Mouse (Mus musculus) embryonic facial prominence, embryonic 13.5 days (tissue): ENCODE results near the gene Tram1l1. TPM values are rescaled to one million over a fixed set of nuclear protein-coding genes. Genes with fewer than 3 reads are reported as not detected.
"Not testable (repeated sequence)": the region's sequence is repeated elsewhere in the genome, so short reads cannot be mapped to it uniquely, and the experiment has no call there.

Source experiments
- ATAC-seq: fragments of 200-750 bp; cut with Nextera tagmentation; 2 replicates; pipeline ENCODE4 v1.8.0; 2017; ENCODE audit warnings: low read depth; ENCODE audit not compliant: insufficient number of reproducible peaks, insufficient read depth, low FRiP score, low TSS enrichment
- H3K27ac ChIP-seq: fragments of 300-500 bp; sonication (generic); 2 replicates; pipeline ENCODE4 v1.5.1; 2015; ENCODE audit warnings: moderate library complexity, mild to moderate bottlenecking, inconsistent platforms
- H3K27me3 ChIP-seq: fragments of 300-500 bp; sonication (generic); 2 replicates; pipeline ENCODE4 v1.6.1; 2015; ENCODE audit warnings: mild to moderate bottlenecking, inconsistent platforms
- H3K36me3 ChIP-seq: fragments of 300-500 bp; sonication (generic); 2 replicates; pipeline ENCODE4 v1.6.1; 2015; ENCODE audit warnings: mild to moderate bottlenecking, inconsistent platforms
- H3K4me1 ChIP-seq: fragments of 300-500 bp; sonication (generic); 2 replicates; pipeline ENCODE4 v1.6.1; 2015; ENCODE audit warnings: inconsistent platforms
- H3K4me2 ChIP-seq: fragments of 300-500 bp; sonication (generic); 2 replicates; pipeline ENCODE4 v1.6.1; 2015; ENCODE audit warnings: moderate library complexity, mild to moderate bottlenecking, inconsistent platforms
- H3K4me3 ChIP-seq: fragments of 300-500 bp; sonication (generic); 2 replicates; pipeline ENCODE4 v1.5.1; 2015; ENCODE audit warnings: mild to moderate bottlenecking, inconsistent platforms
- H3K9ac ChIP-seq: fragments of 300-500 bp; sonication (generic); 2 replicates; pipeline ENCODE4 v1.6.1; 2015; ENCODE audit warnings: mild to moderate bottlenecking, inconsistent platforms
- H3K9me3 ChIP-seq: fragments of 300-500 bp; sonication (generic); 2 replicates; pipeline ENCODE4 v1.6.1; 2016; ENCODE audit warnings: inconsistent platforms
- WGBS: fragments of 180-500 bp; shearing (Covaris S2); methylation state at CpG from one replicate; pipeline ENCODE4 v1.1.7; 2015; ENCODE audit warnings: mixed read lengths; 5-methylcytosine and 5-hydroxymethylcytosine counted together
- polyA plus RNA-seq: library from polyadenylated mRNA; unstranded; fragments of >200 nt; fragmentation: Nextera tagmentation; extraction: Ambion mirVana; gene quantifications from 2 replicates; pipeline ENCODE4 v1.2.1, GENCODE M21; 2015

Tram1l1 gene
- 14.4 and 15.0 TPM in 2 replicates for polyA plus RNA-seq

DNA sequence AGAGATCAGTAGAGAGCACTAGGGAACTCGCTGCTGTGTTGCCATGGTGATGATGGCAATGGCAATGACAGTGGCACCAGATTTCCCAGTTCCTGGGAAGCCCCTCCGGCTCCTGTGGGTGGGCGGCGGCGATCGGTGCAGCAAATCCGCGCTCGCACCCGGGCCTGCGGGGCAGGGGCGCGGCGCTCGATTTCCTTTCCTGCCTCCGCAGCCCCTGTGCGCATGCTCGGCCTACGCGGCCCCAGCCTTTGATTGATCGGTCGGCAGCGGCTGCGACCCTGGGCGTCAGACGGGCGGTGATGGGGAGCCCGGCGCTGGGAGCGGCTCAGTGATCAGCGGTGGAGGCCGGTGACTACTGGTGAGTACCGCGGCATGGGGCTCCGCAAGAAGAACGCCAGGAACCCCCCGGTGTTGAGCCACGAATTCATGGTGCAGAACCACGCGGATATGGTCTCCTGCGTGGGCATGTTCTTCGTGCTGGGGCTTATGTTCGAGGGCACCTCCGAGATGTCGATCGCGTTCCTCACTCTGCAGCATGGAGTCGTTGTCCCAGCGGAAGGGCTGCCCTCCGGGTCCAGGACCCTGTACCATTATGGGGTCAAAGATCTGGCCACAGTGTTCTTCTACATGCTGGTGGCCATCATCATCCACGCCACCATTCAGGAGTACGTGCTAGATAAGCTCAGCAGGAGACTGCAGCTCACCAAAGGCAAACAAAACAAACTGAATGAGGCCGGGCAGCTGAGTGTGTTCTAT, at the start of gene Tram1l1:
Tram1l1 (plus strand) TSS at position 35 of the 756 bp plus-strand sequence.
- Histone ChIP-seq H3K9me3 (no peaks in the 10 kb centered on the region), H3K27ac (peak within 1 kb of the TSS; percentile 22; the same call in 1 of the 2 replicates), H3K4me2 (peak within 1 kb of the TSS; percentile 73), H3K36me3 (no peaks in the 10 kb centered on the region), H3K27me3 (no peaks in the 10 kb centered on the region), H3K4me3 (peak within 1 kb of the TSS; percentile 69), H3K9ac (peak within 1 kb of the TSS; percentile 80), H3K4me1 (peaks cover 15% of the 10 kb centered on the region)
- ATAC-seq = peak; percentile 88
- 3% methylated on average over 53 of the region's 53 CpGs for WGBS

DNA sequence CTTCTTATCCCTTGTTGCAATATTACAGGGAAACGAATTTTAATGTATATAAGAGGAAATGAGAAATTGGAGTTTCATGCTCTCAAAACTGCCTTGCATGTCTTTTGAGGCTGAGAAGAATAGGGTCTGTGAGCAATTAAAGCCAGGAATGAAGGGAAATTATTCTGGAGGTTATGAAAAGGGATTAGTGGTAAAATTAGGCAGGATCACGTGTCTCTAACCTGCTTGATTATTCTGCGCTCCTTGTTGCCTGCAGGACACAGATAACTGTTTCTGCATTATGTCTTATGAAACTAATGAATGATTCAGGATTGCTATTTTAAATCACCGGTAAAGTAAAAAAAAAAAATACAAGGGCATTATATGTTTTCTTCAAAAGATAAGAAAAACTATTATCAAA, 49.4 kb upstream of the Tram1l1 start:
- Histone ChIP-seq H3K4me1 (no peaks in the 10 kb centered on the region), H3K36me3 (no peaks in the 10 kb centered on the region), H3K9me3 (no peaks in the 10 kb centered on the region), H3K27ac (no peak overlapping the region), H3K4me2 (no peak overlapping the region), H3K9ac (no peak overlapping the region), H3K27me3 (no peaks in the 10 kb centered on the region), H3K4me3 (no peak overlapping the region)
- no peak for ATAC-seq
- WGBS = 26% methylated on average over 4 of the region's 4 CpGs

DNA sequence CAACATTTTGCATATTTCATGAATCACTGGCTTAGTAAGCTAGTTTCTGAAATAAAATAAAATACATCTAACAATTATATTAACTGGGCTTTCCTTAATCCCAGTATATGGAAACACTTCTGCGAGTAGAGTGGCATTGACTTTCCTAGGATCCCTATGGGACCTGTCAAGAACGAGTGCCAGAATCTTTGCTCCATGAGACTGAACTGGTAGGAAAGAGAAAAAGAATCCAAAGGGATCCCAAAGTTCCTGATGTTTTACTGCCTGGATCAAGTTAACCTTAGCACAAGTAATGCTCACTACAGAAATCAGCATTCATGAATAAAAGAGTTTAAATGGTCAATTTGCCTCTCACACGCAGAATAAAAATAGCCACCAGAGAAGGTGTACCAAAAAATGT, 49.0 kb upstream of the Tram1l1 start:
- Histone ChIP-seq H3K4me2 (no peak overlapping the region), H3K36me3 (no peaks in the 10 kb centered on the region), H3K27ac (no peak overlapping the region), H3K9me3 (no peaks in the 10 kb centered on the region), H3K4me3 (no peak overlapping the region), H3K9ac (no peak overlapping the region), H3K27me3 (no peaks in the 10 kb centered on the region), H3K4me1 (no peaks in the 10 kb centered on the region)
- WGBS = 36% methylated on average over 3 of the region's 3 CpGs
- ATAC-seq = no peak

DNA sequence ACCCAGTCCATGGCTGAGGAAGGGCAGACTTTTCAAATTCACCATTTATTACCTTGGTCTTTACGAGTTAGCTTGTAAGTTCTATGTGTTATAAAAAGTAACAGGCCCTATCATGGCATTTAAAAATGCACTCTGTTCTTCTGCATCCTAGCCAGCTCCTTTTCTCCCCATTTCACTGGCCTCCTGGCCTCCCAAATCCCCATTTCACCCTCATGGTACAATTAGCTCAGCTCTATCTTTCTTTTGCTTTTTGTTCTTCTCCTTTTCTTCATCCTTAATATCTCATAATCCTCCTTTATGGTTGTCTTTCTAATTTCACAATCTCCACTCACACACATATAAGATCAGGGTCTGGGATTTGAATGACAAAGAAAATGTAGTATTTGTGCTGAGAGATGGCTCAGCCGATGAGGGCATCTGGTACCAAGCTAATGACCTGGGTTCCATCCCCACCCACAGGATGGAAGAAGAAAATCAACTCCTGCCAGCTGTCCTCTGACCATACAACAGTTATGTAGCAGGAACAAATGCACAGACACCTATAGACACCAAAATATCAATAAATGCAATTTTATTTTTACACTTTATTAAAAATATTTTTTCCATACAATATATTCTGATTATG, 48.1 kb upstream of the Tram1l1 start:
- H3K9ac ChIP-seq = no peak overlapping the region
- no peaks in the 10 kb centered on the region for H3K36me3 ChIP-seq
- no peaks in the 10 kb centered on the region for H3K9me3 ChIP-seq
- H3K4me2 ChIP-seq = no peak overlapping the region
- H3K4me3 ChIP-seq = no peak overlapping the region
- no peak for ATAC-seq
- H3K4me1 ChIP-seq = no peaks in the 10 kb centered on the region
- no peaks in the 10 kb centered on the region for H3K27me3 ChIP-seq
- no peak overlapping the region for H3K27ac ChIP-seq
- WGBS = 64% methylated on average over 2 of the region's 2 CpGs

DNA sequence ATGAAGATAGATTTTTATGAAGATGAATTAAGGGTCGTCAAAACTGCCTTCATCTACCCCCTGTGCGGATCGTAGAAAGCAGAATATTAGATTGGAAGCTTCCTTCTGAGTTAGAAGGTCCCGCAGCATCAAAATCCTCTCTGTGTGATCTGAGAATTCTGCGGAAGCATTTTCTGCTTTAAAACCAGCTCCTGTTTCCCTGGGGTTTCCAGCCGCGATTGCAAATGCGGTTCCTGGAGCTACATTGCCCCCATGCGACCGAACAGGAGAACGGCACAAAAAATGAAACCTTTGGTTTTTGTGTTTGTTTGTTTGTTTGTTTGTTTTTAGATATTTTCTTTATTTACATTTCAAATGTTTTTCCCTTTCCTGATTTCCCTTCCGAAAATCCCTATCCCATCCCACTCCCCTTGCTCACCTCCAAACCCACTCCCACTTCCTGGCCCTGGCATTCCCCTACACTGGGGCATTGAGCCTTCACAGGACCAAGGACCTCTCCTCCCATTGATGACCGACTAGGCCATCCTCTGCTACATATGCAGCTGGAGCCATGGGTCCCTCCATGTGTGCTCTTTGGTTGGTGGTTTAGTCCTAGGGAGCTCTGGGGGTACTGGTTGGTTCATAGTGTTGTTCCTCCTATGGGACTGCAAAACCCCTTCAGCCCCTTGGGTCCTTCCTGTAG, 45.6 kb upstream of the Tram1l1 start:
- H3K4me2 ChIP-seq = peak overlapping the region; percentile 45
- not testable (repeated sequence) for ATAC-seq

DNA sequence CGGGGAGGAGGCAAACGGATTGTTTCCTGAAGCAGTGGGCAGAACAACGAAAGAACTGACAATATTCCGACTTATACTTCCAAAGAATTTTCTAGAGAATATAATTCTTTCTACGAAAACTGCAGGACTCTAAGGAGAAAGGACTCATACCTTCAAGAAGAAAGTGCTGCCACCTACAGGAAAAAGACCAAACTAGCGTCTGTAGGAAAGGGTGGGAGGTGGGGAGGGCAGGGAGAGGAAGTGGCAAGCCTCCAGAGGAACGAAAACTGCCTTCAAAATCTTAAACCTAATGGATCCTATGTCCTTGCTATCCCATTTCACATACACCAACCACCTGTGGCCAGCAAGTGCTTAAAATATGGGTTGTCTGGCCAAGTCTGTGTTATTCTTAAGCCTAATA, 31.7 kb upstream of the Tram1l1 start:
- H3K4me3 ChIP-seq, ATAC-seq: not testable (repeated sequence)

More for the DNA sequence above, 45.6 kb upstream of the Tram1l1 start:
- not testable (repeated sequence) for H3K4me1 ChIP-seq, H3K27me3 ChIP-seq, H3K27ac ChIP-seq, H3K9me3 ChIP-seq, H3K9ac ChIP-seq, H3K36me3 ChIP-seq, H3K4me3 ChIP-seq
- 7% methylated on average over 13 of the region's 13 CpGs for WGBS

DNA sequence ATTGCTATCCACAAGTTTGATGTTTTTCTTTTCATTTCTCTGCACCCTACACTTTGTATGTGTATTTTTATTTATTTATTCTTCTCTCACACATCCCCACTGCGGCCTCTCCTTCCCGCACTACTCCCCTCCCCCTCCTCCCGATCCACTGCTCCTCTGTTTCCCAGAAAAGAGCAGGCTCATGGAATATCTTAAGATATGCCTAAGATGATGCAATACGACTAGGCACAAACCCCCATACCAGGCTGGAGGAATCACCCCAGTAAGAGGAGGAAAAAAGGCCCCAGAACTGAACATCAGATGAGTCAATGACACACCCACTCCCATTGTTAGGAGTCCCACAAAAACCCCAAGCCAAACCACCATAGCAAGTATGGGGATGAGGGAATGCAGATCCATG, 1.4 kb upstream of the Tram1l1 start:
- Histone ChIP-seq H3K4me2 (no peak overlapping the region), H3K36me3 (no peaks in the 10 kb centered on the region), H3K9me3 (no peaks in the 10 kb centered on the region), H3K9ac (no peak overlapping the region), H3K4me3 (no peak overlapping the region), H3K27me3 (no peaks in the 10 kb centered on the region), H3K4me1 (peaks cover 15% of the 10 kb centered on the region), H3K27ac (no peak overlapping the region)
- WGBS = 74% methylated on average over 4 of the region's 4 CpGs
- ATAC-seq = no peak

More for the DNA sequence above, 31.7 kb upstream of the Tram1l1 start:
- not testable (repeated sequence) for H3K9ac ChIP-seq, H3K27me3 ChIP-seq, H3K36me3 ChIP-seq, H3K4me2 ChIP-seq, H3K4me1 ChIP-seq, H3K9me3 ChIP-seq, H3K27ac ChIP-seq
- 35% methylated on average over 7 of the region's 7 CpGs for WGBS

DNA sequence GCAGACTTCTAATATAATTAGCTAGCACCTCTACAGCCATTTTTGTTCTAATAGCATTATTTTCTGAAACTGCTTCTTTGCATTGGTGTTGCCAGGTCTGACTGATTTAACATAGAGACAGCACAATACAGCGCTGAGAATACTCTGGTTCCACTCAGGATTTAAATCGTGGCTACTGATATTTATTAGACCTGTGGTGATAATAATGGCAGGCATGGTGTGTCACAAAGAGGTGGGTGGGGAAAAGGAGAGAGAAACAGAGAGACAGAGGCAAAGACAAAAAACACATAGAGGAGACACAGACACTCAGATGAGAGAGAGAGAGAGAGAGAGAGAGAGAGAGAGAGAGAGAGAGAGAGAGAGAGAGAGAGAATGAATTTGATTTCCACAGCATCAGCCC, 257 bp upstream of the Tram1l1 start:
- 16% methylated on average over 2 of the region's 2 CpGs for WGBS
- H3K27me3 ChIP-seq = no peaks in the 10 kb centered on the region
- H3K4me3 ChIP-seq = peak overlapping the region; percentile 69
- no peaks in the 10 kb centered on the region for H3K9me3 ChIP-seq
- peak overlapping the region; percentile 73 for H3K4me2 ChIP-seq
- peak overlapping the region; percentile 80 for H3K9ac ChIP-seq
- 0 out of 2 replicates have a peak overlapping the region, but pooled peaks have one; percentile 22 for H3K27ac ChIP-seq
- no peaks in the 10 kb centered on the region for H3K36me3 ChIP-seq
- no peak for ATAC-seq
- H3K4me1 ChIP-seq = peaks cover 15% of the 10 kb centered on the region

DNA sequence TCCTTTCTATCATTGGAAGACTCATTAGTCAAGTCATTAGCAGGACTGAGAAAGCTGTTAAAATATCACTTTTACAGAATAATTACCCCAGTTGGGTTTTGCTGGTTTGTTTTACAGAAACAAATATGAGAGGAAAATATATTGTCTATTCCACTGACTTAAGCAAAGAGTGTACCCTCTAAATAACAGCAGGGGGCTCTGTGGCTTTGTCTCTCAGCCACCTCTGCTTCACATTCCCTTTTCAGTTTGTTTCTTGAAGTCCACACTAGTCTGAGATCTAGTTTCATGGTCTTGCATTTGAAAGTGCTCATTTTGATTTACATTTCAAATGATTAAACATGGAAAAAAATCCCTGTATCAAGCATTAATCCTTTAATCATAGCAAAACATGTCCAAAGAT, 25.8 kb downstream of the Tram1l1 start:
- H3K4me2 ChIP-seq = no peak overlapping the region
- H3K9me3 ChIP-seq = no peaks in the 10 kb centered on the region
- no peaks in the 10 kb centered on the region for H3K36me3 ChIP-seq
- H3K4me3 ChIP-seq = no peak overlapping the region
- H3K27me3 ChIP-seq = no peaks in the 10 kb centered on the region
- H3K4me1 ChIP-seq = no peaks in the 10 kb centered on the region
- H3K9ac ChIP-seq = no peak overlapping the region
- ATAC-seq = no peak
- H3K27ac ChIP-seq = no peak overlapping the region

DNA sequence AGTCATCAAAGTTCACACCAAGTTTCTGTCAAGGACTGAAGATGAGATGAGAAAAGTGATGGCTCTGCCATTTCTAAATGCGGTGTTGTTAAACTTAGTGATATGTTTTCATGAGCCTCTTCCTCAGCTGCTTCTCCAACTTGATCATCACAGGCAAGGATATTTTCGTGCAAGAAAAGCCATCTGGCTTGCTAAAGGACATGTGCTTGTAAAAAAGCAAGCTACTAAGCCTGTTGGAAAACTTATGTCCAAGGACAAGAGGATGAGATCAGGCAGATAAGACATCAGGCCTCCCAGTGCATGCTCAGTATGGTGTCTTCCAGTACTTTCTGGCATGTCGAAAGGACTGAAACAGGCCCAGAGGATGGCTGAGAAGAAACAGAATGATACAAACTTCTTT, 36.9 kb downstream of the Tram1l1 start:
- Histone ChIP-seq H3K4me3 (no peak overlapping the region), H3K4me2 (no peak overlapping the region), H3K27me3 (no peaks in the 10 kb centered on the region), H3K4me1 (no peaks in the 10 kb centered on the region), H3K9ac (no peak overlapping the region), H3K27ac (no peak overlapping the region), H3K9me3 (no peaks in the 10 kb centered on the region), H3K36me3 (no peaks in the 10 kb centered on the region)
- no peak for ATAC-seq
- WGBS = 87% methylated on average over 3 of the region's 3 CpGs

DNA sequence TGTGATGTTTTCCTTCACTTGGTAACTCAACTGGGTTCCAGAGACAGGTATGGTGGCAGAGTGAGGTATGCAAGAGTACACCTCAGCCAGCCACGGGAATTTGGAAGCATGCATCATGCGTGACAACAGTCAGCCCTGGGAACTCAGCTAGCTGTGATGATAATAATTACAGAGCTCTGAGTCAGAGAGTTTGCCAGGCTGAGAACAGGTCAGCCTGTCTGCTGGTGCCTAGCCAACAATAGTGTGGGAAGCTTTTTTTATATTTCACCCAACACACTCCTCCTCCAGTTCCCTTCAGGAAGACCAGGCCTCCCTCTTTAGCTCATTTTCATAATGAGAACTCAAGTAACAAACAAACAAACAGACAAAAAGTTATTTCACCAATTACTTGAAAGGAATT, 51.4 kb downstream of the Tram1l1 start:
- no peak overlapping the region for H3K4me3 ChIP-seq
- ATAC-seq = no peak
- no peaks in the 10 kb centered on the region for H3K36me3 ChIP-seq
- no peaks in the 10 kb centered on the region for H3K27me3 ChIP-seq
- no peak overlapping the region for H3K9ac ChIP-seq
- WGBS = 84% methylated on average over 2 of the region's 2 CpGs
- H3K4me1 ChIP-seq = no peaks in the 10 kb centered on the region
- H3K9me3 ChIP-seq = no peaks in the 10 kb centered on the region
- H3K27ac ChIP-seq = no peak overlapping the region
- no peak overlapping the region for H3K4me2 ChIP-seq
